ENCODE assay signal across 11 mouse cellular contexts in the genomic region with DNA sequence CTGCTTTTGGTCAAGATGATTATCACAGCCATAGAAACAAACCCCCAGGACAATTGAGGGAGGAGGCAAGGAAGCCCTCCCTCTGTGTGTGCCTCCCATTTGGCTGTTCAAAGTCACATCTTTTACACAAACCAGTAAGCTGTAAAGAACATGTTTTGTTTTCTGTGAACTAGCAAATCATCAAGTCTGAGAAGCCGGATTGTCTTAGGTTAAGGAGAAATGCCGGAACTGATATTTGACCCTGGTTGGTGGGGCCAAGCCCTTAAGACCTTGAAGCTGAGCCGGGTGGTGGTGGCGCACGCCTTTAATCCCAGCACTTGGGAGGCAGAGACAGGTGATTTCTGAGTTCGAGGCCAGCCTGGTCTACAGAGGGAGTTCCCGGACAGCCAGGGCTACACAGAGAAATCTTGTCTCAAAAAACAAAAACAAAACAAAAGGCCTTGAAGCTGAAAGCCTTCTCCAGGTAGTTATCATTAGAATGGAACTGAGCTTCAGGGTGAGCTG. TPM values are rescaled to one million over a fixed set of nuclear protein-coding genes. Genes with fewer than 3 reads are reported as not detected.
DNase-seq lines count a peak whose midpoint lies in the region; ATAC-seq and TF ChIP-seq lines count a peak whose summit lies in the region.
"Had no signal": no experiment of that assay in that cellular context is flagged by ENCODE, and none has a peak within 500 bp of the region (broad histone marks: within the 10 kb centered on the region; RNA-seq: fewer than 3 reads in every experiment).

No protein-coding gene starts in this region.

- WGBS in heart, embryonic 11.5 days (ENCODE audit: insufficient replicate concordance): 77% methylated on average over 7 of the region's 7 CpGs
- 77% methylated on average over 7 of the region's 7 CpGs for WGBS in liver, embryonic 12.5 days (ENCODE audit: insufficient replicate concordance)
- WGBS in liver, embryonic 11.5 days: 86% methylated on average over 7 of the region's 7 CpGs
- WGBS in limb, embryonic 13.5 days: 79% methylated on average over 7 of the region's 7 CpGs
- 78% methylated on average over 7 of the region's 7 CpGs for WGBS in forebrain, embryonic 13.5 days

- peaks cover 17% of the 10 kb centered on the region for H3K4me1 ChIP-seq in heart, embryonic 11.5 days (ENCODE audit: control insufficient read depth, insufficient read depth, low read length)
- peaks cover 29% of the 10 kb centered on the region for H3K4me1 ChIP-seq in liver, embryonic 12.5 days
- H3K4me1 ChIP-seq in liver, embryonic 11.5 days (replicated peaks; ENCODE audit: control insufficient read depth, insufficient read depth, low read length): peaks cover 12% of the 10 kb centered on the region
- peaks cover 11 to 25% of the 10 kb centered on the region in 2 experiments; a peak in 3 of 4 replicates for H3K4me1 ChIP-seq in ES-E14 (ENCODE audit: control insufficient read depth in 2 of 2, insufficient read depth in 2 of 2, low read length in 2 of 2, poor library complexity in 1 of 2)
- H3K4me1 ChIP-seq in limb, embryonic 13.5 days: peaks cover 24% of the 10 kb centered on the region
- peaks cover 12% of the 10 kb centered on the region for H3K4me1 ChIP-seq in forebrain, embryonic 13.5 days

- no peak for ATAC-seq in heart, embryonic 11.5 days (replicated peaks; ENCODE audit: insufficient number of reproducible peaks, low FRiP score, low TSS enrichment)
- ATAC-seq in liver, embryonic 12.5 days: no peak
- no peak for ATAC-seq in liver, embryonic 11.5 days (replicated peaks; ENCODE audit: low FRiP score)
- no peak for ATAC-seq in limb, embryonic 13.5 days (ENCODE audit: low FRiP score, low read depth)
- ATAC-seq in forebrain, embryonic 13.5 days: no peak

- in situ Hi-C loops in ES-E14 (cut with MboI; ENCODE audit: low sequenced_read_pairs in 2 of 2, unreplicated experiment in 2 of 2): no loop called here

- H3K9ac ChIP-seq in heart, embryonic 11.5 days (ENCODE audit: low read depth, low read length): no peak overlapping the region
- H3K9ac ChIP-seq in liver, embryonic 12.5 days: no peak overlapping the region
- H3K9ac ChIP-seq in liver, embryonic 11.5 days (ENCODE audit: low read depth, low read length): no peak overlapping the region
- peak overlapping the region; percentile 57 for H3K9ac ChIP-seq in ES-E14 (ENCODE audit: insufficient read depth, low read depth, low read length, poor library complexity, severe bottlenecking)
- no peak overlapping the region for H3K9ac ChIP-seq in limb, embryonic 13.5 days
- no peak overlapping the region for H3K9ac ChIP-seq in forebrain, embryonic 13.5 days
- H3K9ac ChIP-seq: forebrain, postnatal 0 days had no signal

- H3K4me2 ChIP-seq in heart, embryonic 11.5 days: no peak overlapping the region
- H3K4me2 ChIP-seq in liver, embryonic 12.5 days: no peak overlapping the region
- H3K4me2 ChIP-seq in liver, embryonic 11.5 days: no peak overlapping the region
- H3K4me2 ChIP-seq in limb, embryonic 13.5 days (replicated peaks): no peak overlapping the region
- H3K4me2 ChIP-seq in forebrain, embryonic 13.5 days: no peak overlapping the region

- H3K9me3 ChIP-seq in heart, embryonic 11.5 days (replicated peaks; ENCODE audit: control insufficient read depth, low read length): no peaks in the 10 kb centered on the region
- H3K9me3 ChIP-seq in liver, embryonic 12.5 days (replicated peaks): no peaks in the 10 kb centered on the region
- no peaks in the 10 kb centered on the region for H3K9me3 ChIP-seq in liver, embryonic 11.5 days (ENCODE audit: control insufficient read depth, low read length)
- no peaks in the 10 kb centered on the region for H3K9me3 ChIP-seq in ES-E14 (ENCODE audit: control insufficient read depth, insufficient read depth, low read depth, low read length)
- no peaks in the 10 kb centered on the region for H3K9me3 ChIP-seq in limb, embryonic 13.5 days
- H3K9me3 ChIP-seq in forebrain, embryonic 13.5 days (replicated peaks): no peaks in the 10 kb centered on the region
- H3K9me3 ChIP-seq: hindbrain, embryonic 10.5 days had no signal

- intact Hi-C loops in heart, postnatal 10 days (cut with DNase I): no loop called here

- H3K27me3 ChIP-seq in heart, embryonic 11.5 days (ENCODE audit: control insufficient read depth, insufficient read depth, low read length): no peaks in the 10 kb centered on the region
- H3K27me3 ChIP-seq in liver, embryonic 12.5 days (replicated peaks): no peaks in the 10 kb centered on the region
- H3K27me3 ChIP-seq in liver, embryonic 11.5 days (replicated peaks; ENCODE audit: control insufficient read depth, insufficient read depth, low read length): no peaks in the 10 kb centered on the region
- no peaks in the 10 kb centered on the region for H3K27me3 ChIP-seq in limb, embryonic 13.5 days
- H3K27me3 ChIP-seq in forebrain, embryonic 13.5 days: no peaks in the 10 kb centered on the region

- H3K36me3 ChIP-seq in heart, embryonic 11.5 days (ENCODE audit: control insufficient read depth, insufficient read depth, low read length): no peaks in the 10 kb centered on the region
- no peaks in the 10 kb centered on the region for H3K36me3 ChIP-seq in liver, embryonic 12.5 days
- no peaks in the 10 kb centered on the region for H3K36me3 ChIP-seq in liver, embryonic 11.5 days (ENCODE audit: control insufficient read depth, insufficient read depth, low read length)
- no peaks in the 10 kb centered on the region for H3K36me3 ChIP-seq in ES-E14 (ENCODE audit: control insufficient read depth, insufficient read depth, low read length, poor library complexity, severe bottlenecking)
- H3K36me3 ChIP-seq in limb, embryonic 13.5 days: no peaks in the 10 kb centered on the region
- no peaks in the 10 kb centered on the region for H3K36me3 ChIP-seq in forebrain, embryonic 13.5 days (ENCODE audit: poor library complexity, severe bottlenecking)
- H3K36me3 ChIP-seq: hindbrain, embryonic 10.5 days had no signal

- peak overlapping the region; percentile 85; the same call in 1 of the 2 replicates for H3K27ac ChIP-seq in heart, embryonic 11.5 days (ENCODE audit: low read depth, low read length)
- peak overlapping the region; percentile 27; the same call in 1 of the 2 replicates for H3K27ac ChIP-seq in liver, embryonic 12.5 days
- no peak overlapping the region for H3K27ac ChIP-seq in liver, embryonic 11.5 days (ENCODE audit: low read depth, low read length)
- H3K27ac ChIP-seq in ES-E14 (ENCODE audit: insufficient read depth, low read depth, low read length, poor library complexity, severe bottlenecking): peak overlapping the region; percentile 100
- H3K27ac ChIP-seq in limb, embryonic 13.5 days: peak overlapping the region; percentile 83; the same call in 1 of the 2 replicates
- H3K27ac ChIP-seq in forebrain, embryonic 13.5 days: no peak overlapping the region
- H3K27ac ChIP-seq: hindbrain, embryonic 10.5 days had no signal

- no peak overlapping the region for H3K4me3 ChIP-seq in heart, embryonic 11.5 days (ENCODE audit: low read depth, low read length)
- no peak overlapping the region for H3K4me3 ChIP-seq in liver, embryonic 12.5 days
- H3K4me3 ChIP-seq in liver, embryonic 11.5 days (ENCODE audit: low read depth, low read length): no peak overlapping the region
- H3K4me3 ChIP-seq in ES-E14 (ENCODE audit: insufficient read depth in 1 of 2, low read depth in 1 of 2, low read length in 2 of 2, poor library complexity in 1 of 2, severe bottlenecking in 1 of 2): peak overlapping the region in 1 of 2 experiments; percentile 64; a peak in 1 of 4 replicates
- H3K4me3 ChIP-seq in limb, embryonic 13.5 days: no peak overlapping the region
- no peak overlapping the region for H3K4me3 ChIP-seq in forebrain, embryonic 13.5 days
- H3K4me3 ChIP-seq: hindbrain, embryonic 10.5 days had no signal

- DNase-seq in heart, postnatal 10 days: no peak
- DNase-seq in liver, embryonic 11.5 days (ENCODE audit: low spot score): no peak
- no peak for DNase-seq in ES-E14 (ENCODE audit: low read depth, low spot score)
- DNase-seq in cerebellum, adult 11-12 months: no peak
- DNase-seq: forebrain, postnatal 0 days; right cerebral cortex, postnatal 14 days had no signal

TF ChIP-seq in ES-E14, 5 proteins besides CTCF, POLR2A, EP300 and RAD21 (continues in another document):
- TF ChIP-seq CHD2 (IDR thresholded peaks at IDR 0.05; ENCODE audit: low read depth, low read length) (no peak), MAFK (IDR thresholded peaks at IDR 0.05; ENCODE audit: insufficient read depth, low read depth, low read length) (no peak), HCFC1 (IDR thresholded peaks at IDR 0.05; ENCODE audit: borderline replicate concordance, insufficient read depth, low read length) (no peak; the same call in 1 of the 2 replicates), ZNF384 (IDR thresholded peaks at IDR 0.05; ENCODE audit: low read depth, low read length) (no peak)

RNA-seq across cellular contexts. Expression of gene Stoml1, which starts 21.2 kb away (rescaled TPM):
- 19.4 and 22.2 TPM in 2 replicates for polyA plus RNA-seq in heart, embryonic 11.5 days (2014; fragmentation: Nextera tagmentation; extraction: Ambion mirVana)
- total RNA-seq in heart, postnatal 10 days (2021): 10 to 100 TPM; 15.5 to 15.6 TPM
- polyA plus RNA-seq in liver, embryonic 12.5 days (2016; fragmentation: Nextera tagmentation; extraction: Ambion mirVana): 6.5 and 6.6 TPM in 2 replicates
- 9.7 and 12.9 TPM in 2 replicates for polyA plus RNA-seq in liver, embryonic 11.5 days (2014; fragmentation: Nextera tagmentation; extraction: Ambion mirVana)
- 51.7 and 95.7 TPM in 2 replicates for total RNA-seq in ES-E14 (2012; rRNA removed)
- polyA plus RNA-seq in limb, embryonic 13.5 days (2015; fragmentation: Nextera tagmentation; extraction: Ambion mirVana): 44.2 and 45.6 TPM in 2 replicates
- polyA plus RNA-seq in forebrain, embryonic 13.5 days (2015; fragmentation: Nextera tagmentation; extraction: Ambion mirVana): 71.6 and 77.9 TPM in 2 replicates

RNA-seq across cellular contexts. Expression of gene Pml, which starts 24.6 kb away (rescaled TPM):
- 13.5 and 15.5 TPM in 2 replicates for polyA plus RNA-seq in heart, embryonic 11.5 days (2014; fragmentation: Nextera tagmentation; extraction: Ambion mirVana)
- total RNA-seq in heart, postnatal 10 days (2021): 10 to 100 TPM; 12.4 to 13.0 TPM
- 24.4 and 26.5 TPM in 2 replicates for polyA plus RNA-seq in liver, embryonic 12.5 days (2016; fragmentation: Nextera tagmentation; extraction: Ambion mirVana)
- polyA plus RNA-seq in liver, embryonic 11.5 days (2014; fragmentation: Nextera tagmentation; extraction: Ambion mirVana): 28.3 and 33.2 TPM in 2 replicates
- total RNA-seq in ES-E14 (2012; rRNA removed): 72.6 and 112 TPM in 2 replicates
- polyA plus RNA-seq in limb, embryonic 13.5 days (2015; fragmentation: Nextera tagmentation; extraction: Ambion mirVana): 15.3 and 18.2 TPM in 2 replicates
- polyA plus RNA-seq in forebrain, embryonic 13.5 days (2015; fragmentation: Nextera tagmentation; extraction: Ambion mirVana): 7.1 and 8.3 TPM in 2 replicates

RNA-seq across cellular contexts. Expression of gene Loxl1, which starts 38.8 kb away (rescaled TPM):
- polyA plus RNA-seq in heart, embryonic 11.5 days (2014; fragmentation: Nextera tagmentation; extraction: Ambion mirVana): 36.8 and 37.8 TPM in 2 replicates
- total RNA-seq in heart, postnatal 10 days (2021): 10 to 100 TPM; 83.7 to 86.7 TPM
- 3.7 and 5.1 TPM in 2 replicates for polyA plus RNA-seq in liver, embryonic 12.5 days (2016; fragmentation: Nextera tagmentation; extraction: Ambion mirVana)
- 9.6 and 11.0 TPM in 2 replicates for polyA plus RNA-seq in liver, embryonic 11.5 days (2014; fragmentation: Nextera tagmentation; extraction: Ambion mirVana)
- 6.2 and 8.4 TPM in 2 replicates for total RNA-seq in ES-E14 (2012; rRNA removed)
- polyA plus RNA-seq in limb, embryonic 13.5 days (2015; fragmentation: Nextera tagmentation; extraction: Ambion mirVana): 51.3 and 52.2 TPM in 2 replicates
- 5.0 and 5.8 TPM in 2 replicates for polyA plus RNA-seq in forebrain, embryonic 13.5 days (2015; fragmentation: Nextera tagmentation; extraction: Ambion mirVana)

Comparison
In these comparisons a context has a peak if more than half of its experiments do, and no peak if none do; other contexts are left out.
1. H3K27ac ChIP-seq: peak in heart, embryonic 11.5 days (single experiment), liver, embryonic 12.5 days (single experiment), ES-E14 (single experiment) and limb, embryonic 13.5 days (single experiment); none in liver, embryonic 11.5 days (single experiment) and forebrain, embryonic 13.5 days (single experiment).